Mouse (Mus musculus) CH12.LX (cell line): Measurements from ENCODE around the gene AK157302. TPM values are rescaled to one million over a fixed set of nuclear protein-coding genes. Genes with fewer than 3 reads are reported as not detected.
"Not testable (repeated sequence)": the region's sequence is repeated elsewhere in the genome, so short reads cannot be mapped to it uniquely, and the experiment has no call there.

Source experiments
- DNase-seq: peaks from one replicate; pipeline ENCODE4 v3.0.0-alpha.2; 2013; ENCODE audit errors: extremely low read depth
- H3K27ac ChIP-seq: 2 replicates; pipeline ENCODE4 v1.5.1; 2012; ENCODE audit warnings: low read depth, mild to moderate bottlenecking, control low read depth, moderate library complexity; ENCODE audit not compliant: insufficient read depth
- H3K27me3 ChIP-seq: replicated peaks from 2 replicates; pipeline ENCODE3; 2012; ENCODE audit warnings: inconsistent platforms
- H3K36me3 ChIP-seq, 2 experiments: replicated peaks in 1 of 2; 2 replicates each; pipeline versions ENCODE3 to v1.6.1; 2012; ENCODE audit warnings: inconsistent platforms in 1 of 2, low read length in 1 of 2, mild to moderate bottlenecking in 1 of 2, mixed read lengths in 1 of 2, moderate library complexity in 1 of 2; ENCODE audit not compliant: control insufficient read depth in 1 of 2, insufficient read depth in 1 of 2
- H3K4me1 ChIP-seq, 2 experiments: 2 replicates each; pipeline ENCODE4 v1.6.1; 2012; ENCODE audit warnings: inconsistent platforms in 1 of 2, moderate library complexity in 1 of 2; ENCODE audit not compliant: insufficient read depth in 2 of 2, control insufficient read depth in 1 of 2
- H3K4me2 ChIP-seq: 2 replicates; pipeline ENCODE4 v1.6.1; 2012; ENCODE audit warnings: low read depth, mild to moderate bottlenecking, control low read depth; ENCODE audit not compliant: poor library complexity, insufficient read depth, severe bottlenecking
- H3K4me3 ChIP-seq, 3 experiments: fragments of 150-350 bp in 1 of 3; sonication (generic) in 1 of 3; replicated peaks in 1 of 3; 2 replicates each; pipeline versions ENCODE3 to v1.5.1; 2011 to 2012; ENCODE audit warnings: low read depth in 2 of 3, low read length in 2 of 3, mild to moderate bottlenecking in 2 of 3, moderate library complexity in 2 of 3, control low read depth in 1 of 3, improper control_type of control experiment in 1 of 3, inconsistent platforms in 1 of 3, mixed read lengths in 1 of 3; ENCODE audit not compliant: poor library complexity in 1 of 3
- H3K79me2 ChIP-seq: replicated peaks from 2 replicates; pipeline ENCODE4 v1.6.1; 2012; ENCODE audit warnings: mild to moderate bottlenecking, moderate library complexity; ENCODE audit not compliant: control insufficient read depth, poor library complexity, insufficient read depth, severe bottlenecking; ENCODE audit errors: extremely low read depth
- H3K9ac ChIP-seq: 2 replicates; pipeline ENCODE4 v1.6.1; 2012; ENCODE audit warnings: low read depth, mild to moderate bottlenecking, control low read depth, moderate library complexity; ENCODE audit not compliant: insufficient read depth
- H3K9me3 ChIP-seq: replicated peaks from 2 replicates; pipeline ENCODE3; 2012; ENCODE audit warnings: low read length, inconsistent platforms, mixed read lengths
- CHD2 ChIP-seq: IDR thresholded peaks from 2 replicates; pipeline ENCODE4 v1.6.1; 2011; ENCODE audit warnings: low read length, improper control_type of control experiment
- CTCF ChIP-seq, 2 experiments: IDR thresholded peaks in 1 of 2; conservative IDR thresholded peaks in 1 of 2; 2 replicates each; pipeline ENCODE4 v1.5.1; 2011 to 2012; ENCODE audit warnings: low read depth in 2 of 2, low read length in 2 of 2, improper control_type of control experiment in 1 of 2, inconsistent platforms in 1 of 2, mild to moderate bottlenecking in 1 of 2, moderate library complexity in 1 of 2
- ELF1 ChIP-seq: IDR thresholded peaks from 2 replicates; pipeline ENCODE4 v1.6.1; 2014; ENCODE audit warnings: low read depth, mild to moderate bottlenecking, inconsistent platforms, low read length, improper control_type of control experiment
- EP300 ChIP-seq: IDR thresholded peaks from 2 replicates; pipeline ENCODE4 v1.6.1; 2011; ENCODE audit warnings: low read length, improper control_type of control experiment
- ETS1 ChIP-seq: conservative IDR thresholded peaks from 2 replicates; pipeline ENCODE4 v1.6.1; 2012; ENCODE audit warnings: low read depth, mild to moderate bottlenecking, inconsistent platforms, low read length, improper control_type of control experiment, moderate library complexity
- GABPA ChIP-seq: IDR thresholded peaks from 2 replicates; pipeline ENCODE4 v1.6.1; 2012; ENCODE audit warnings: low read depth, low read length, improper control_type of control experiment, inconsistent platforms; ENCODE audit not compliant: insufficient replicate concordance
- KAT2A ChIP-seq: IDR thresholded peaks from 2 replicates; pipeline ENCODE4 v1.6.1; 2012; ENCODE audit warnings: low read length, improper control_type of control experiment, inconsistent platforms; ENCODE audit not compliant: insufficient replicate concordance
- MAZ ChIP-seq: IDR thresholded peaks from 2 replicates; pipeline ENCODE4 v1.6.1; 2012; ENCODE audit warnings: low read depth, mild to moderate bottlenecking, inconsistent platforms, low read length, improper control_type of control experiment, moderate library complexity
- MEF2A ChIP-seq: IDR thresholded peaks from 2 replicates; pipeline ENCODE4 v1.6.1; 2014; ENCODE audit warnings: low read depth, mild to moderate bottlenecking, inconsistent platforms, low read length, improper control_type of control experiment, borderline replicate concordance
- MYC ChIP-seq: IDR thresholded peaks from 2 replicates; pipeline ENCODE4 v1.6.1; 2011; ENCODE audit warnings: low read depth, mild to moderate bottlenecking, improper control_type of control experiment, low read length
- NELFE ChIP-seq: IDR thresholded peaks from 2 replicates; pipeline ENCODE4 v1.6.1; 2011; ENCODE audit warnings: low read depth, low read length, improper control_type of control experiment
- NRF1 ChIP-seq: IDR thresholded peaks from 2 replicates; pipeline ENCODE4 v1.6.1; 2014; ENCODE audit warnings: low read depth, mild to moderate bottlenecking, inconsistent platforms, low read length, improper control_type of control experiment, moderate library complexity
- PAX5 ChIP-seq: IDR thresholded peaks from 2 replicates; pipeline ENCODE4 v1.6.1; 2012; ENCODE audit warnings: low read length, inconsistent platforms, mixed read lengths
- POLR2AphosphoS2 ChIP-seq: IDR thresholded peaks from 2 replicates; pipeline ENCODE4 v1.6.1; 2011; ENCODE audit warnings: low read depth, low read length, improper control_type of control experiment
- SIN3A ChIP-seq: IDR thresholded peaks from 2 replicates; pipeline ENCODE4 v1.6.1; 2012; ENCODE audit warnings: low read length, improper control_type of control experiment, inconsistent platforms
- TCF12 ChIP-seq: IDR thresholded peaks from 2 replicates; pipeline ENCODE4 v1.6.1; 2014; ENCODE audit warnings: low read depth, mild to moderate bottlenecking, inconsistent platforms, low read length, improper control_type of control experiment
- UBTF ChIP-seq: IDR thresholded peaks from 2 replicates; pipeline ENCODE4 v1.6.1; 2012; ENCODE audit warnings: low read depth, mild to moderate bottlenecking, inconsistent platforms, low read length, improper control_type of control experiment, moderate library complexity
- ZC3H11A ChIP-seq: IDR thresholded peaks from 2 replicates; pipeline ENCODE4 v1.6.1; 2012; ENCODE audit warnings: low read depth, mild to moderate bottlenecking, inconsistent platforms, low read length, improper control_type of control experiment
- ZKSCAN1 ChIP-seq: IDR thresholded peaks from 2 replicates; pipeline ENCODE4 v1.6.1; 2012; ENCODE audit warnings: low read depth, inconsistent platforms, low read length, improper control_type of control experiment, borderline replicate concordance
- ZNF384 ChIP-seq: IDR thresholded peaks from 2 replicates; pipeline ENCODE4 v1.6.1; 2012; ENCODE audit warnings: low read depth, low read length, improper control_type of control experiment, inconsistent platforms
- dilution Hi-C: fragments of 300-500 bp; cut with MboI; formaldehyde crosslinking; loops from 2 replicates; pipeline ENCODE4 v1.14.3; 2020; ENCODE audit warnings: low sequenced_read_pairs; ENCODE audit not compliant: extremely low pct_unique_long_range_greater_than_20kb, extremely low pct_ligation_motif_present
- in situ Hi-C: fragments of 300-500 bp; cut with MboI; formaldehyde crosslinking; loops from 3 replicates; pipeline ENCODE4 v1.14.3; 2019; ENCODE audit warnings: low sequenced_read_pairs, low pct_ligation_motif_present, low pct_unique_long_range_greater_than_20kb, mixed read lengths
- polyA plus RNA-seq: library from polyadenylated mRNA; unstranded; fragments of >175 nt; gene quantifications from 2 replicates; pipeline ENCODE4 v1.2.1, GENCODE M21; 2012; ENCODE audit warnings: low read depth; ENCODE audit not compliant: insufficient read length
- total RNA-seq, 2 experiments: library from RNA; depleted of rRNA; stranded (reverse); fragments of 300-350 nt in 1 of 2; fragments of >200 nt in 1 of 2; gene quantifications; 2 replicates each; pipeline ENCODE4 v1.2.3; 2012 to 2014

Gene AK157302
- total and polyA plus RNA-seq, 3 experiments = 0.17 to 0.47 TPM; not detected in 1

- dilution Hi-C loops = no loop called here
- in situ Hi-C loops = no loop called here
Observed at GRCm38 (mm10) chr13:21472427-21472826, 22.6 kb upstream of the AK157302 start.

GRCm38 (mm10) chr13:21478759-21479670, 16.0 kb upstream of the AK157302 start, which contains the start of the genes Zkscan4 and Gm10065:
Gene Zkscan4, plus strand, starts transcription at chr13:21478907.
Gene Gm10065, minus strand, starts transcription at chr13:21479441.
- H3K36me3 ChIP-seq, in situ Hi-C loops, H3K9ac ChIP-seq, H3K27ac ChIP-seq, H3K27me3 ChIP-seq, H3K9me3 ChIP-seq, H3K4me3 ChIP-seq, H3K4me2 ChIP-seq, H3K4me1 ChIP-seq, dilution Hi-C loops, DNase-seq, H3K79me2 ChIP-seq: not testable (repeated sequence)

More at GRCm38 (mm10) chr13:21472427-21472826, 22.6 kb upstream of the AK157302 start:
- H3K27ac ChIP-seq = no peak overlapping the region
- no peak for TF ChIP-seq ZC3H11A
- H3K4me1 ChIP-seq = peaks cover 2 to 4% of the 10 kb centered on the region in 2 experiments; a peak in 1 of 4 replicates
- no peak overlapping the region for H3K4me3 ChIP-seq
- H3K36me3 ChIP-seq = no peaks in the 10 kb centered on the region
- no peaks in the 10 kb centered on the region for H3K9me3 ChIP-seq
- peaks cover under 1% of the 10 kb centered on the region for H3K27me3 ChIP-seq
- no peak overlapping the region for H3K4me2 ChIP-seq
- no peaks in the 10 kb centered on the region for H3K79me2 ChIP-seq
- H3K9ac ChIP-seq = no peak overlapping the region
- no peak for DNase-seq

- DNase-seq = no peak
- Histone ChIP-seq H3K4me3 (no peak overlapping the region), H3K4me2 (no peak overlapping the region), H3K79me2 (no peaks in the 10 kb centered on the region), H3K4me1 (no peaks in the 10 kb centered on the region), H3K9ac (no peak overlapping the region)
- dilution Hi-C loops = no loop called here
- TF ChIP-seq UBTF (no peak), MAZ (no peak), MEF2A (no peak), ETS1 (no peak), CHD2 (no peak), SIN3A (no peak), PAX5 (no peak), KAT2A (no peak), NELFE (no peak), EP300 (no peak), MYC (no peak), TCF12 (no peak), ZNF384 (no peak), ZKSCAN1 (no peak), GABPA (no peak), NRF1 (no peak), POLR2AphosphoS2 (no peak), ELF1 (no peak), CTCF (conservative IDR thresholded peaks at IDR 0.05 in 1 of 2, IDR thresholded peaks at IDR 0.05 in 1 of 2; ENCODE audit: low read depth in 2 of 2, low read length in 2 of 2) (no peak)
- TF ChIP-seq, all 38 proteins: peak for 0
- Histone ChIP-seq H3K27me3 (no peaks in the 10 kb centered on the region), H3K9me3 (peaks cover 3% of the 10 kb centered on the region), H3K27ac (no peak overlapping the region), H3K36me3 (no peaks in the 10 kb centered on the region)
- in situ Hi-C loops = no loop called here
Observed at GRCm38 (mm10) chr13:21486881-21487280, 8.1 kb upstream of the AK157302 start.
